Mouse (Mus musculus) midbrain, embryonic 14.5 days (tissue): Measurements from ENCODE around the gene Fbxl3. TPM values are rescaled to one million over a fixed set of nuclear protein-coding genes. Genes with fewer than 3 reads are reported as not detected.

Experiments
- ATAC-seq: fragments of 200-750 bp; cut with Nextera tagmentation; 2 replicates; pipeline ENCODE4 v1.8.0; 2017; ENCODE audit warnings: moderate number of reproducible peaks, moderate library complexity; ENCODE audit not compliant: low FRiP score, low TSS enrichment
- DNase-seq: peaks from one replicate; pipeline ENCODE4 v3.0.0-alpha.2; 2015
- H3K27ac ChIP-seq: fragments of 300-500 bp; sonication (generic); replicated peaks from 2 replicates; pipeline ENCODE4 v1.5.1; 2014; ENCODE audit warnings: mild to moderate bottlenecking, low read depth, low read length, moderate library complexity
- H3K27me3 ChIP-seq: fragments of 300-500 bp; sonication (generic); 2 replicates; pipeline ENCODE4 v1.6.1; 2014; ENCODE audit warnings: low read length, control low read depth, mixed read lengths; ENCODE audit not compliant: control insufficient read depth, insufficient read depth
- H3K36me3 ChIP-seq: fragments of 300-500 bp; sonication (generic); 2 replicates; pipeline ENCODE4 v1.6.1; 2014; ENCODE audit warnings: low read length, control low read depth; ENCODE audit not compliant: control insufficient read depth, insufficient read depth
- H3K4me1 ChIP-seq: fragments of 300-500 bp; sonication (generic); 2 replicates; pipeline ENCODE4 v1.6.1; 2014; ENCODE audit warnings: mild to moderate bottlenecking, antibody characterized with exemption, low read length, control low read depth; ENCODE audit not compliant: control insufficient read depth, insufficient read depth
- H3K4me2 ChIP-seq: fragments of 300-500 bp; sonication (generic); 2 replicates; pipeline ENCODE4 v1.6.1; 2014; ENCODE audit warnings: mild to moderate bottlenecking, low read length, moderate library complexity
- H3K4me3 ChIP-seq: fragments of 300-500 bp; sonication (generic); replicated peaks from 2 replicates; pipeline ENCODE4 v1.5.1; 2014; ENCODE audit warnings: low read depth, low read length
- H3K9ac ChIP-seq: fragments of 300-500 bp; sonication (generic); replicated peaks from 2 replicates; pipeline ENCODE4 v1.6.1; 2014; ENCODE audit warnings: mild to moderate bottlenecking, low read length, moderate library complexity
- H3K9me3 ChIP-seq: fragments of 300-500 bp; sonication (generic); 2 replicates; pipeline ENCODE4 v1.6.1; 2016; ENCODE audit warnings: low read length, control low read depth, mixed read lengths; ENCODE audit not compliant: control insufficient read depth
- WGBS: fragments of 180-500 bp; shearing (Covaris S2); extraction: QIAGEN DNeasy Blood & Tissue Kit; methylation state at CpG from one replicate; pipeline ENCODE4 v1.1.7; 2014; 5-methylcytosine and 5-hydroxymethylcytosine counted together
- polyA plus RNA-seq: library from polyadenylated mRNA; unstranded; fragments of >200 nt; fragmentation: Nextera tagmentation; extraction: Ambion mirVana; gene quantifications from 2 replicates; pipeline ENCODE4 v1.2.1, GENCODE M21; 2014

Fbxl3 gene
- polyA plus RNA-seq, 1 experiment from 2014 or later = 36.2 TPM

DNA sequence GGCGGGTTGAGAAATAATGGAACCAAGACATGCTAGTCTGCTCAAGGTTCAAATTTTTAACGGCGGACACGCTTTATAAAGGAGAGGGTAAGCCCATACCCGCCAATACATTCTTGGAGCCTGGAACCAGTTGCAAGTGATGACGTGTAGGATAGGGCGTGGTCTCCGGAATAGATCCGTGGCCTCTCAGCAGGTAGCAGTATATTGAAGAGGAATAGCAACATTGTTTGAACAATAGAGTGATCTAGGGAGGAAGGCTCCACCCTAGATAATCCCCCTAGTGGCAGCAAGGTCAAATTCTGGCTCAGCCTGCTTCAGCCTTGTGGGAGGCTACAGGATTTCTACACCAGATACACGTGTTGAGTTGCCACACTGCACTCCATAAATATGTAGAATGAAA, 39.9 kb downstream of the Fbxl3 start:
- no peaks in the 10 kb centered on the region for H3K9me3 ChIP-seq
- ATAC-seq (no peak), DNase-seq (no peak)
- no peaks in the 10 kb centered on the region for H3K36me3 ChIP-seq
- no peak overlapping the region for H3K4me2 ChIP-seq
- no peak overlapping the region for H3K27ac ChIP-seq
- no peak overlapping the region for H3K9ac ChIP-seq
- no peaks in the 10 kb centered on the region for H3K4me1 ChIP-seq
- 85% methylated on average over 10 of the region's 10 CpGs for WGBS
- H3K4me3 ChIP-seq = no peak overlapping the region
- no peaks in the 10 kb centered on the region for H3K27me3 ChIP-seq

DNA sequence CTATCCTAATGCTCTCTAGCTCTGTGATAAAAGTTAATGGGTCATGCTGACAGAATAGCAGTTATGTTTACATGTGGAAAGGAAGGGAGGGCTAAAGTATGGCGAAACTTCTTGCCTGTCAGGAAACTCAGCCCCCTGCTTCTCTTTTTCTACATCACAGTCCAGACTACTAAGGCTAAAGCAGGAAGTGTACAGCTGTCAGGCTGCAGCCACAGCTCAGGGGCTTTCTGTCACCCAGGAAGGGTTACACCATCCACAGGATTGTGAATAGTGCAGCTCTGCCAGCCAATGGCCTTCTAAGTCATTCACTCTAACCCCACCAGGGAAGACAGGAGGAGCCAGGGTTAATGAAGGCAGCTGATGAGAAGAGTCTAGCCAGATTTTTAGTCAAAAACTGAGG, 40.4 kb downstream of the Fbxl3 start:
- H3K4me1 ChIP-seq = no peaks in the 10 kb centered on the region
- no peak overlapping the region for H3K9ac ChIP-seq
- DNase-seq (no peak), ATAC-seq (no peak)
- no peak overlapping the region for H3K27ac ChIP-seq
- H3K9me3 ChIP-seq = no peaks in the 10 kb centered on the region
- WGBS = 91% methylated on average over 1 of the region's 1 CpGs
- no peaks in the 10 kb centered on the region for H3K27me3 ChIP-seq
- H3K4me2 ChIP-seq = no peak overlapping the region
- H3K36me3 ChIP-seq = no peaks in the 10 kb centered on the region
- no peak overlapping the region for H3K4me3 ChIP-seq

DNA sequence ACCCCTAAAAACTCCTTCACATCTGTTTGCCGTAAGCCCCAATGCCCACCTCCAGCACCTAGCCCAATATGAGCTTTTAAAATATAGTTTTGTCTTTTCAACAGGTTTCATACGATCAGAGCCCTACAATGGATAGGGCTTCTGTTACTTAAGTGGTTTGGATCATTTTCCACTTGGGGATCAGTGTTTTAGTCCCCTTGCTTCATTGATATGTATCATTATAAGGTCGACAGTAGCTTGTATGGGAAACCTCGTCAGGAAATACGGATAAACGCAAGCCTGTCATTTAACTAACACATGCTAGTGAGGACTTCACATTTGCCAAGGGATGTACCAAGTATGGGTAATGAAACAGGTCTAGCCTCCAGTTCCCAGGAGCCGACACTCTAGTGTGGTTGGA, 42.8 kb downstream of the Fbxl3 start:
- Histone ChIP-seq H3K4me3 (no peak overlapping the region), H3K27me3 (no peaks in the 10 kb centered on the region), H3K4me1 (no peaks in the 10 kb centered on the region), H3K9me3 (no peaks in the 10 kb centered on the region), H3K4me2 (no peak overlapping the region), H3K36me3 (no peaks in the 10 kb centered on the region), H3K27ac (no peak overlapping the region), H3K9ac (no peak overlapping the region)
- DNase-seq = no peak
- WGBS = 92% methylated on average over 7 of the region's 7 CpGs
- no peak for ATAC-seq

DNA sequence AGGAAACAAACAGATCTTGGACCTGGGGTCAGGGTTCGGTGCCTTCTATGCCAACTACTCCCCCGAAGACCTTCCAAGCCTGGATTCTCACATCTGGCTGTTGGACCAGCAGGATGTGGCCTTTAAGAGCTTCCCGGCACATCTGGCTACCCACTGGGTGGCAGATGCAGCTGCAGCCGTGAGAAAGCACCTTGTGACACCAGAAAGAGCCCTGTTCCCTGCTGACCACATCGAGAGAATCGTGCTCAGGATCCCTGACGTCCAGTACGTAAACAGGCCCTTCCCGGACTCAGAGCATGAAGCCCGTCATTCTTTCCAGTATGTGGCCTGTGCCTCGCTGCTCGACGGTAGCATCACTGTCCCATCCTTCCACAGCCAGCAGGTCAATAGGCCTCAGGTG, 44.6 kb downstream of the Fbxl3 start:
- no peaks in the 10 kb centered on the region for H3K4me1 ChIP-seq
- no peak overlapping the region for H3K4me2 ChIP-seq
- WGBS = 88% methylated on average over 13 of the region's 13 CpGs
- no peak overlapping the region for H3K27ac ChIP-seq
- no peak overlapping the region for H3K4me3 ChIP-seq
- ATAC-seq (no peak), DNase-seq (no peak)
- H3K27me3 ChIP-seq = no peaks in the 10 kb centered on the region
- no peaks in the 10 kb centered on the region for H3K36me3 ChIP-seq
- no peak overlapping the region for H3K9ac ChIP-seq
- no peaks in the 10 kb centered on the region for H3K9me3 ChIP-seq

DNA sequence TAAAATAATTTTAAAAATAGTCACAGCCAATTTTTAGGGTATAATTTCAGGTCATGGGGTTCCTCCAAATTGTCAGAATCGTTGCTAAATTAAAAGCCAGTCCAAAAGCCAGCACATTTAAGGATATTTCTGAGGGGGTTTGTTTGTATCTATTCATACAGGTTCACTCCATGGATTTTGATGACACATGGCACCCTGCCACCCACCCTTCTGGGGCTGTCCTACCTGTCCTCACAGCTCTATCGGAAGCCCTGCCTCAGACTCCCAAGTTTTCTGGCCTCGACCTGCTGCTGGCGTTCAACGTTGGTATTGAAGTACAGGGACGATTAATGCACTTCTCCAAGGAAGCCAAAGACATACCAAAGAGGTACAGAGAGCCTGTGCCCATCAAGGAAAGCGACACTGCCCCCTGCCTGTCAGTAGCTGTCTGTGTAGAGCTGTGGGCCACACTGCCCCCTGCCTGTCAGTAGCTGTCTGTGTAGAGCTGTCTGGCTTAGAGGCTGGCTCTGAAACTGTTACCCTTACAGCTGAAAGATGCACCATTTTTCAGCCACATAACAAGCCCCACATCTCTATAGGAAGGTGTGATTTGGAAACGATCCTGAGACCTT, 48.1 kb downstream of the Fbxl3 start:
- H3K27me3 ChIP-seq = no peaks in the 10 kb centered on the region
- no peak overlapping the region for H3K4me2 ChIP-seq

DNA sequence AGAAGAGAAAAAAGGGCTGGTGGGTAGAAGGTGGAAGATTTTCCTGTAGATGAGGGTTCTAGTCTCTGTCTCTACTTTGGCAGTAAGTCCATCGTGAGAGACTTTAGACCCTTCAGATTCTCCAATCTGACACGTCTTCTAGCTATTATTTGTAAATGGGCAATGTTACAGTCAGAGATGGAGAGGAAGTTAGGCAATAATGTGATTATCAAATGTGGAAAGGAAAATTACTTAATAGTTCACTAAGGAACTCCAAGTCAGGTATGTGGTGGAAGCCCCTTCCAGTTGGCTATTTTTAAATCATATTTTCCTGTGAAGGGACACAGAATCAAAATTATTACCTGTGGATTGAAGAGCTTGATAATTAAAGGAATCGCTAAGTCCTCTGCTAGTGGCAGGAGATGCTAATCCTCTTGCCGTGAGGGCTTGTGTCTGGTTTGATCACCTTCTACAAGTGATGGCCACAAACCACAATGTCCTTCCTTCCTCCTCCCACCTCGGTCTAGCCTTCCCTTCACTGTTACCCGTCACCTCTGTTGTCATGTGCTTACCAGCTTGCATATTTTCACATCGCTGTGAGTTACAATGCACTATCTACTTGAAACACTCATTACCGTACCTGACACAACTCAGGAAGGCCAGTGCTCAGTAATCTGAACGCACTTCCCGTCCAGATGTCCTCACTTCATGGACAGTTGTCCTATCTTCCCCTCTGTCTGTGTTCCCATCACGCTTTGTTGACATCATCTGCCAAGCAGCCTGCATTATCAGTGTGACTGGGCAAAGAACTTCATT, 50.9 kb downstream of the Fbxl3 start:
- Histone ChIP-seq H3K4me2 (no peak overlapping the region), H3K9me3 (no peaks in the 10 kb centered on the region), H3K27me3 (no peaks in the 10 kb centered on the region), H3K4me1 (no peaks in the 10 kb centered on the region), H3K36me3 (no peaks in the 10 kb centered on the region), H3K9ac (no peak overlapping the region), H3K4me3 (no peak overlapping the region), H3K27ac (no peak overlapping the region)
- WGBS = 92% methylated on average over 11 of the region's 11 CpGs
- DNase-seq = no peak
- no peak for ATAC-seq

More for the DNA sequence above, 48.1 kb downstream of the Fbxl3 start:
- no peak overlapping the region for H3K4me3 ChIP-seq
- 42% methylated on average over 8 of the region's 8 CpGs for WGBS
- no peaks in the 10 kb centered on the region for H3K9me3 ChIP-seq
- H3K9ac ChIP-seq = no peak overlapping the region
- H3K4me1 ChIP-seq = no peaks in the 10 kb centered on the region
- H3K36me3 ChIP-seq = no peaks in the 10 kb centered on the region
- H3K27ac ChIP-seq = no peak overlapping the region
- DNase-seq = peak; percentile 68
- peak; percentile 62; the same call in 1 of the 2 replicates for ATAC-seq

DNA sequence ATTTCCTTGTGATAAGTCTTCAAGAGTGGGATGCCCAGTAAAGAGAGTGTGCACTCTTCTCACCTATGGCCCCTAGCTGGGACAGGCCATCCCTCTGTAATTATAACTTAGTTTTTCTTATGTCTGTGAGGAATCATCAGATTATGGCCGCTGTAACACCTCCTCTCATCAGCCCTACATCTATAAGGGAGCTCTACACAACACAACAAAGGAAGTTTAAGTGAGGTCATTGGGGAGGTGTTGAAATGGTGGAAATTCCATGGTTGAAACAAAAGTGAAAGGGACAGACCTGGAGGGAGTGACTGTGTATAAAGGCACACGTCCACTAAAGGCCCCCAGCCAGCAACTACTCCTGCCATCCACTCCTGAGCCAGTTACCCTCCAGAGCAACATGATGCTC, 52.7 kb downstream of the Fbxl3 start, which contains the start of gene Acod1:
Acod1 (plus strand) TSS at position 301 of the 400 bp plus-strand sequence.
- Histone ChIP-seq H3K4me3 (no peak within 1 kb of the TSS), H3K4me2 (no peak within 1 kb of the TSS), H3K27ac (no peak within 1 kb of the TSS), H3K36me3 (no peaks in the 10 kb centered on the region), H3K9ac (no peak within 1 kb of the TSS), H3K9me3 (no peaks in the 10 kb centered on the region), H3K27me3 (no peaks in the 10 kb centered on the region), H3K4me1 (no peaks in the 10 kb centered on the region)
- ATAC-seq = no peak
- no peak for DNase-seq
- WGBS = 88% methylated on average over 2 of the region's 2 CpGs

DNA sequence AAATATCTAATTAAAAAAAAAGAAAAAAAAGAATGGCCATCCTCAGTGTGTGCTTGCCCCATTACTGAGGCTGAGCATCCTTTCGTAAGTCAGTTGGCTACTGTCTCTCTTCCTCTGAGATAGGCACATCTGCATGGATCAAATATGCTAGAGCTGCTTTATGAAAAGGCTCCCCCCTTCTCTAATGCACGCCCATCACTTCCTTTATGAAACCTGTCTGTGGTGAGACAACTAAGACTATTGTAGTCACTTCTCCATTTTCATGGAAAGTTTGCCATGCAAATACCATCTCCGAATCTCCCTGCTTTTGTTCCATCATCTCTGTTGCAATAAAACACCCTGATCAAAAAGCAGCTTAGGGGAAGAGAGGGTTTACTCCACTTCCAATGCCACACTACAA, 62.4 kb downstream of the Fbxl3 start:
- ATAC-seq = no peak
- Histone ChIP-seq H3K4me2 (no peak overlapping the region), H3K4me3 (no peak overlapping the region), H3K9ac (no peak overlapping the region), H3K27me3 (no peaks in the 10 kb centered on the region), H3K27ac (no peak overlapping the region), H3K9me3 (no peaks in the 10 kb centered on the region), H3K4me1 (no peaks in the 10 kb centered on the region), H3K36me3 (no peaks in the 10 kb centered on the region)
- WGBS = 56% methylated on average over 3 of the region's 3 CpGs
- DNase-seq = no peak

DNA sequence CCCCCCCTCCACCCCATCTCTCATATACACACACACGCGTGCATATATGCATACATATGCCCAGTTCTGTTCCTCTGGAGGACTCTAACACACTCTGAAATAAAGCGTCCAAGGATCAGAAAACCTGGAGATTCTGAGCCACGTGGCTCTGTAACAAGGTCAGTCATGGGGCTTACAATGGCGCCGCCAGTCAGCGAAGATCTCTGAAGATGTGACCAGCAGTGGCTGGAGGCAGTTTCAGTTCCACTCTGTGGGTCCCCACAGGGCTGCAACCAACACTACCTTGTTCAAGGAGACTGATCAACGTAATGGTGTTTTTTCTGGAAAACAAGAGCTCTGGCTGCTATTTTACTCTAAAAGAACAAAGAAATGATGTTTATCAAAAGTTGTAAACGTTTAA, 65.3 kb downstream of the Fbxl3 start:
- Histone ChIP-seq H3K9ac (no peak overlapping the region), H3K4me1 (no peaks in the 10 kb centered on the region), H3K9me3 (no peaks in the 10 kb centered on the region), H3K27me3 (no peaks in the 10 kb centered on the region), H3K4me2 (no peak overlapping the region), H3K27ac (no peak overlapping the region), H3K36me3 (no peaks in the 10 kb centered on the region), H3K4me3 (no peak overlapping the region)
- 84% methylated on average over 9 of the region's 9 CpGs for WGBS
- ATAC-seq (no peak), DNase-seq (no peak)
